Mouse (Mus musculus): ENCODE data around the gene Itgal. TPM values are rescaled to one million over a fixed set of nuclear protein-coding genes. Genes with fewer than 3 reads are reported as not detected.

Itgal gene
- polyA plus RNA-seq, 1 experiment, result 0.06 TPM

- Histone ChIP-seq H3K4me3 (replicated peaks) (no peak overlapping the region), H3K27me3 (ENCODE audit: control insufficient read depth) (no peaks in the 10 kb centered on the region), H3K36me3 (ENCODE audit: control insufficient read depth) (peaks cover 14% of the 10 kb centered on the region), H3K9me3 (ENCODE audit: control insufficient read depth, low read length) (peaks cover 8% of the 10 kb centered on the region), H3K4me1 (ENCODE audit: control insufficient read depth) (peaks cover 27% of the 10 kb centered on the region)
- no peak for TF ChIP-seq TAL1 (IDR thresholded peaks at IDR 0.05; ENCODE audit: low read length)
- TF ChIP-seq GATA1 (IDR thresholded peaks at IDR 0.05; ENCODE audit: low read length), result no peak
These were observed 82.4 kb downstream of the Itgal start for GRCm38 (mm10) chr7:127378310-127378921.

Other genes starting within 250 kb of the Itgal start
- not detected in 2 replicates for gene Zg16, start 208.9 kb upstream of the Itgal start, polyA plus RNA-seq (2012)
- 1.2 and 1.4 TPM in 2 replicates for gene AI467606, start 204.9 kb upstream of the Itgal start, polyA plus RNA-seq (2012)
- 0.12 and 0.17 TPM in 2 replicates for gene Qprt, start 174.0 kb upstream of the Itgal start, polyA plus RNA-seq (2012)
- gene Spn, start 158.4 kb upstream of the Itgal start, polyA plus RNA-seq (2012), result 0.52 and 0.83 TPM in 2 replicates
- gene Cd2bp2, start 100.2 kb upstream of the Itgal start, polyA plus RNA-seq (2012), result 6.9 and 9.2 TPM in 2 replicates
- 9.3 and 10.4 TPM in 2 replicates for gene Tbc1d10b, start 87.8 kb upstream of the Itgal start, polyA plus RNA-seq (2012)
- gene Mylpf, start 87.4 kb upstream of the Itgal start, polyA plus RNA-seq (2012), result 2.0 and 3.5 TPM in 2 replicates
- gene Zfp553, start 63.2 kb upstream of the Itgal start, polyA plus RNA-seq (2012), result 0.26 and 0.33 TPM in 2 replicates
- 26.0 and 36.2 TPM in 2 replicates for gene Sept1, start 63.1 kb upstream of the Itgal start, polyA plus RNA-seq (2012)
- gene Zfp771, start 52.0 kb upstream of the Itgal start, polyA plus RNA-seq (2012), result 4.0 and 4.8 TPM in 2 replicates
- 9.7 and 14.1 TPM in 2 replicates for gene Dctpp1, start 35.6 kb upstream of the Itgal start, polyA plus RNA-seq (2012)
- gene Sephs2, start 22.2 kb upstream of the Itgal start, polyA plus RNA-seq (2012), result 1.4 and 1.5 TPM in 2 replicates
- gene Zfp768, start 49.3 kb downstream of the Itgal start, polyA plus RNA-seq (2012), result 0.17 and 0.26 TPM in 2 replicates
- gene Zfp747, start 79.8 kb downstream of the Itgal start, polyA plus RNA-seq (2012), result 0.08 TPM in 1 of 2 replicates, not detected in the other
- gene 9130019O22Rik, start 90.9 kb downstream of the Itgal start, polyA plus RNA-seq (2012), result 0.02 TPM in 2 replicates
- 0.06 TPM in 1 of 2 replicates, not detected in the other for gene E430018J23Rik, start 97.4 kb downstream of the Itgal start, polyA plus RNA-seq (2012)
- 0.04 TPM in 1 of 2 replicates, not detected in the other for gene Zfp764, start 110.6 kb downstream of the Itgal start, polyA plus RNA-seq (2012)
- 2.3 and 2.4 TPM in 2 replicates for gene Zfp688, start 125.8 kb downstream of the Itgal start, polyA plus RNA-seq (2012)
- gene Zfp689, start 152.9 kb downstream of the Itgal start, polyA plus RNA-seq (2012), result 2.1 and 3.0 TPM in 2 replicates
- gene Prr14, start 163.4 kb downstream of the Itgal start, polyA plus RNA-seq (2012), result 11.7 and 14.3 TPM in 2 replicates
- gene Fbrs, start 182.9 kb downstream of the Itgal start, polyA plus RNA-seq (2012), result 36.3 and 37.8 TPM in 2 replicates
- gene Srcap, start 215.7 kb downstream of the Itgal start, polyA plus RNA-seq (2012), result 1.0 and 1.5 TPM in 2 replicates
- gene Gm42715, start 223.3 kb downstream of the Itgal start, polyA plus RNA-seq (2012), result 7.0 and 7.8 TPM in 2 replicates

Data from erythroblast, embryonic 14.5 days (primary cell).